Comparison of ENCODE assay signal across 19 mouse cellular contexts in the genomic region with DNA sequence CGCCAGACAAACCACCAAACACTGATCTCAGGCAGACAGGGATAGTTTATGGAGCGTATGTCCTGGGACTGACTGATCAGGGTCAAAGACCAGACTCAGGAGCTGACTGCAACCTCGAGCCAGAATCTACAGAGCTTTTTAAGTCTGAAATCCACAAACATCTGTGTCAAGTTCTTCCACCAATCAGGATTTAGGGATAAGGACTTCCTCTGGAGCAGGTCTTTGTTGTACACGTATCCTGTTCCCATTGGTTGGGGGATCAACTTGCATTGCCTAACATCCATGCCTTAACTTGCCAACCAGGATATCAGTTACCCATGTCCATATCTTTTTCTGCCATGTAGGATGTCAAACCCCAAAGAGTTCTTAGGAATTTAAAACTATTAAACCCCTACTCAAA.
"Had no signal": no experiment of that assay in that cellular context is flagged by ENCODE, and none has a peak within 500 bp of the region (broad histone marks: within the 10 kb centered on the region; RNA-seq: fewer than 3 reads in every experiment).

No protein-coding gene starts in this region.

- H3K4me3 ChIP-seq: lung, embryonic 15.5 days; megakaryocyte, embryonic 14.5 days; midbrain, embryonic 13.5 days; midbrain, embryonic 15.5 days; neural tube, embryonic 13.5 days; neural tube, embryonic 15.5 days had no signal

- H3K9me3 ChIP-seq: lung, embryonic 15.5 days; megakaryocyte, embryonic 14.5 days; midbrain, embryonic 13.5 days; midbrain, embryonic 15.5 days; neural tube, embryonic 13.5 days; neural tube, embryonic 15.5 days had no signal

- H3K36me3 ChIP-seq: lung, embryonic 15.5 days; midbrain, embryonic 13.5 days; midbrain, embryonic 15.5 days; neural tube, embryonic 13.5 days; neural tube, embryonic 15.5 days had no signal

- H3K27me3 ChIP-seq: lung, embryonic 15.5 days; megakaryocyte, embryonic 14.5 days; midbrain, embryonic 13.5 days; midbrain, embryonic 15.5 days; neural tube, embryonic 13.5 days; neural tube, embryonic 15.5 days had no signal

- DNase-seq: liver, postnatal 0 days; lung, adult 2 months; lung, postnatal 14 days; lung, postnatal 36 days; retina, postnatal 1 day; right cerebral cortex, adult 18-20 months; right cerebral cortex, postnatal 25 days; right cerebral cortex, postnatal 4 days; spleen, adult 18-20 months; thymus, adult 18-20 months; thymus, postnatal 25 days; thymus, postnatal 4 days had no signal

- H3K27ac ChIP-seq: lung, embryonic 15.5 days; macrophage; midbrain, embryonic 13.5 days; midbrain, embryonic 15.5 days; neural tube, embryonic 13.5 days; neural tube, embryonic 15.5 days had no signal

- H3K9ac ChIP-seq: liver, postnatal 0 days; lung, embryonic 15.5 days; midbrain, embryonic 13.5 days; midbrain, embryonic 15.5 days; neural tube, embryonic 13.5 days; neural tube, embryonic 15.5 days had no signal
